Mouse (Mus musculus) cortical plate, adult 2 months (tissue): Measurements from ENCODE around the gene Gm9268. TPM values are rescaled to one million over a fixed set of nuclear protein-coding genes. Genes with fewer than 3 reads are reported as not detected.
"Not testable (repeated sequence)": the region's sequence is repeated elsewhere in the genome, so short reads cannot be mapped to it uniquely, and the experiment has no call there.

Experiments
- H3K27ac ChIP-seq: fragments of 200-500 bp; 2 replicates; pipeline ENCODE4 v1.5.1; 2012; ENCODE audit warnings: low read length, control low read depth, inconsistent platforms; ENCODE audit not compliant: insufficient read depth
- H3K4me1 ChIP-seq: fragments of 200-500 bp; 2 replicates; pipeline ENCODE4 v1.6.1; 2011; ENCODE audit warnings: low read length; ENCODE audit not compliant: control insufficient read depth, insufficient read depth
- H3K4me3 ChIP-seq: fragments of 200-500 bp; 2 replicates; pipeline ENCODE4 v1.5.1; 2011; ENCODE audit warnings: mild to moderate bottlenecking, low read length, control low read depth; ENCODE audit not compliant: insufficient read depth
- CTCF ChIP-seq: fragments of 200-500 bp; IDR thresholded peaks from 2 replicates; pipeline ENCODE4 v1.5.1; 2011; ENCODE audit warnings: mild to moderate bottlenecking, control low read depth, low read length; ENCODE audit not compliant: insufficient read depth; ENCODE audit errors: extremely low read depth
- POLR2A ChIP-seq: fragments of 200-500 bp; IDR thresholded peaks from 2 replicates; pipeline ENCODE4 v1.6.1; 2011; ENCODE audit warnings: mild to moderate bottlenecking, low read length, control low read depth; ENCODE audit not compliant: insufficient read depth; ENCODE audit errors: extremely low read depth
- polyA plus RNA-seq: library from polyadenylated mRNA; depleted of rRNA; stranded (reverse); fragments of >200 nt; gene quantifications from 2 replicates; pipeline ENCODE4 v1.2.3, GENCODE M21; 2012; rRNA removed

The Gm9268 gene
- not detected in 2 replicates for polyA plus RNA-seq

- H3K4me1 ChIP-seq, H3K27ac ChIP-seq, H3K4me3 ChIP-seq: not testable (repeated sequence)
Observed at GRCm38 (mm10) chr7:43018465-43018864, at the start of gene Gm9268. TSS of gene Gm9268 (plus strand) at chr7:43018765.

GRCm38 (mm10) chr7:42980098-42980497 lies 38.5 kb upstream of the Gm9268 start:
- no peak overlapping the region for H3K4me3 ChIP-seq
- H3K4me1 ChIP-seq = no peaks in the 10 kb centered on the region
- TF ChIP-seq CTCF (no peak), POLR2A (no peak)
- H3K27ac ChIP-seq = no peak overlapping the region

GRCm38 (mm10) chr7:42980739-42981138 lies 37.8 kb upstream of the Gm9268 start:
- H3K27ac ChIP-seq = no peak overlapping the region
- TF ChIP-seq CTCF = no peak
- TF ChIP-seq POLR2A = no peak

GRCm38 (mm10) chr7:43077831-43078230 lies 59.3 kb downstream of the Gm9268 start:
- no peak for TF ChIP-seq POLR2A
- no peak for TF ChIP-seq CTCF
- no peak overlapping the region for H3K27ac ChIP-seq
- no peak overlapping the region for H3K4me3 ChIP-seq
- H3K4me1 ChIP-seq = no peaks in the 10 kb centered on the region

More at GRCm38 (mm10) chr7:42980739-42981138, 37.8 kb upstream of the Gm9268 start:
- H3K4me1 ChIP-seq = no peaks in the 10 kb centered on the region
- no peak overlapping the region for H3K4me3 ChIP-seq

Other genes starting within 250 kb of the Gm9268 start
- gene Vmn2r62, start 225.2 kb upstream of the Gm9268 start, polyA plus RNA-seq = not detected in 2 replicates
- not detected in 2 replicates for gene Gm2381, start 151.5 kb upstream of the Gm9268 start, polyA plus RNA-seq
- not detected in 2 replicates for gene Vmn2r63, start 84.9 kb upstream of the Gm9268 start, polyA plus RNA-seq
- not detected in 2 replicates for gene Zfp936, start 95.5 kb downstream of the Gm9268 start, polyA plus RNA-seq